Mouse (Mus musculus): ENCODE measurements at regions not wholly inside any gene's neighbourhood (a gene's known extent, or its start where the extent isn't known, plus 50 kb on each side); places are given as distances from the start of the nearest gene placed in this dataset.

- no peak for TF ChIP-seq CTCF (IDR thresholded peaks at IDR 0.05; ENCODE audit: low read depth)
- no peak for TF ChIP-seq EP300 (IDR thresholded peaks at IDR 0.05; ENCODE audit: low read depth)
Measured at GRCm38 (mm10) chr2:9574196-9574595, 306.9 kb upstream of the 4930412O13Rik start.
